ENCODE assay signal across 21 mouse cellular contexts in genomic region chr2:10309656-10310055, GRCm38 (mm10).
A peak's percentile ranks its signal among the peaks of the same experiment; 100 is the strongest.
DNase-seq lines count a peak whose midpoint lies in the region; ATAC-seq lines count a peak whose summit lies in the region.
"Had no signal": no experiment of that assay in that cellular context is flagged by ENCODE, and none has a peak within 500 bp of the region (broad histone marks: within the 10 kb centered on the region; RNA-seq: fewer than 3 reads in every experiment).

No protein-coding gene starts in this region.

- 83% methylated on average over 5 of the region's 5 CpGs for WGBS in midbrain, embryonic 13.5 days
- WGBS in hindbrain, embryonic 16.5 days: 72% methylated on average over 5 of the region's 5 CpGs

- peak; percentile 48 for DNase-seq in heart, adult 11 months
- no peak for DNase-seq in heart, postnatal 10 days
- DNase-seq in 3134 (ENCODE audit: extremely low read depth, insufficient read length, low spot score) (peak; percentile 53), 3T3-L1 (ENCODE audit: low read depth, low spot score) (peak; percentile 58), NIH3T3 (ENCODE audit: low read depth) (peak; percentile 60)
- no peak for DNase-seq in ovary, postnatal 14 days (ENCODE audit: low spot score)
- DNase-seq: adrenal gland, adult 2 months; adrenal gland, postnatal 10 days; adrenal gland, postnatal 25 days; cerebellum, adult 11-12 months; cerebellum, adult 2 months; cerebellum, adult 9-10 months; cerebellum, postnatal 14 days; cerebellum, postnatal 36 days; embryo, embryonic 11 days had no signal

- no peak for ATAC-seq in midbrain, embryonic 13.5 days
- ATAC-seq in hindbrain, embryonic 16.5 days: no peak
- ATAC-seq: forebrain, embryonic 13.5 days; forebrain, embryonic 16.5 days had no signal

- no peak overlapping the region for H3K4me3 ChIP-seq in midbrain, embryonic 13.5 days (replicated peaks)
- no peak overlapping the region for H3K4me3 ChIP-seq in hindbrain, embryonic 16.5 days (ENCODE audit: low read length)
- H3K4me3 ChIP-seq: embryonic facial prominence, embryonic 13.5 days; embryonic facial prominence, embryonic 15.5 days; forebrain, embryonic 13.5 days had no signal

- no peaks in the 10 kb centered on the region for H3K27me3 ChIP-seq in midbrain, embryonic 13.5 days
- no peaks in the 10 kb centered on the region for H3K27me3 ChIP-seq in hindbrain, embryonic 16.5 days (replicated peaks; ENCODE audit: control insufficient read depth, insufficient read depth, low read length)
- H3K27me3 ChIP-seq: embryonic facial prominence, embryonic 13.5 days; embryonic facial prominence, embryonic 15.5 days; forebrain, embryonic 13.5 days had no signal

- H3K9me3 ChIP-seq in midbrain, embryonic 13.5 days: no peaks in the 10 kb centered on the region
- no peaks in the 10 kb centered on the region for H3K9me3 ChIP-seq in hindbrain, embryonic 16.5 days (ENCODE audit: control insufficient read depth, low read length)
- H3K9me3 ChIP-seq: embryonic facial prominence, embryonic 13.5 days; embryonic facial prominence, embryonic 15.5 days; forebrain, embryonic 13.5 days had no signal

- no peaks in the 10 kb centered on the region for H3K4me1 ChIP-seq in midbrain, embryonic 13.5 days (replicated peaks)
- H3K4me1 ChIP-seq in hindbrain, embryonic 16.5 days (ENCODE audit: control insufficient read depth, insufficient read depth, low read depth, low read length): 0 out of 2 replicates have a peak, but pooled peaks cover 2% of the 10 kb centered on the region
- H3K4me1 ChIP-seq: forebrain, embryonic 13.5 days had no signal

- intact Hi-C loops in heart, postnatal 10 days (cut with DNase I): no loop called here

- H3K36me3 ChIP-seq in midbrain, embryonic 13.5 days: no peaks in the 10 kb centered on the region
- no peaks in the 10 kb centered on the region for H3K36me3 ChIP-seq in hindbrain, embryonic 16.5 days (ENCODE audit: control insufficient read depth, insufficient read depth, low read length)
- H3K36me3 ChIP-seq: embryonic facial prominence, embryonic 13.5 days; embryonic facial prominence, embryonic 15.5 days had no signal

- H3K4me2 ChIP-seq in midbrain, embryonic 13.5 days (replicated peaks): no peak overlapping the region
- H3K4me2 ChIP-seq in hindbrain, embryonic 16.5 days (ENCODE audit: low read length): no peak overlapping the region
- H3K4me2 ChIP-seq: embryonic facial prominence, embryonic 13.5 days; embryonic facial prominence, embryonic 15.5 days; forebrain, embryonic 13.5 days had no signal

- H3K27ac ChIP-seq in midbrain, embryonic 13.5 days: no peak overlapping the region
- no peak overlapping the region for H3K27ac ChIP-seq in hindbrain, embryonic 16.5 days (ENCODE audit: low read depth, low read length)
- H3K27ac ChIP-seq: embryonic facial prominence, embryonic 13.5 days; embryonic facial prominence, embryonic 15.5 days; forebrain, embryonic 13.5 days had no signal

- no peak overlapping the region for H3K9ac ChIP-seq in midbrain, embryonic 13.5 days (replicated peaks)
- H3K9ac ChIP-seq in hindbrain, embryonic 16.5 days (ENCODE audit: low read depth, low read length): no peak overlapping the region
- H3K9ac ChIP-seq: embryonic facial prominence, embryonic 13.5 days; embryonic facial prominence, embryonic 15.5 days; forebrain, embryonic 13.5 days had no signal

Comparison
In these comparisons a context has a peak if more than half of its experiments do, and no peak if none do; other contexts are left out.
1. DNase-seq: peak in heart, adult 11 months (single experiment), 3134 (single experiment), 3T3-L1 (single experiment) and NIH3T3 (single experiment); none in heart, postnatal 10 days (0 of 2) and ovary, postnatal 14 days (single experiment).